Mouse (Mus musculus) mouse trophoblast stem cell (cell line): ENCODE measurements at regions not wholly inside any gene's neighbourhood (a gene's known extent, or its start where the extent isn't known, plus 50 kb on each side); places are given as distances from the start of the nearest gene placed in this dataset.

ENCODE experiments used
- in situ Hi-C, 2 experiments: fragments of 300-500 bp; cut with MseI, MboI; formaldehyde crosslinking; loops; 2 replicates in 1 of 2; 3 replicates in 1 of 2; pipeline ENCODE4 v1.15.1; 2025

GRCm38 (mm10) chr2:103848923-103849700 is 51.7 kb upstream of the Caprin1 start:
- in situ Hi-C loops: no loop called here

GRCm38 (mm10) chr2:103849766-103850530 is 52.5 kb upstream of the Caprin1 start:
- in situ Hi-C loops: no loop called here

- in situ Hi-C loops: no loop called here
Observed at GRCm38 (mm10) chr2:103850531-103850816, 53.0 kb upstream of the Caprin1 start.

- in situ Hi-C loops: no loop called here
Observed at GRCm38 (mm10) chr2:103851171-103851570, 53.7 kb upstream of the Caprin1 start.

- in situ Hi-C loops: loop anchor here in 1 of 2 experiments (10.0 kb wide), 2 partner anchors 116 to 296 kb away; partner anchors contain the start of gene Abtb2
Observed at GRCm38 (mm10) chr2:103861226-103861625, 63.8 kb upstream of the Caprin1 start.

- in situ Hi-C loops: loop anchor here in 1 of 2 experiments (10.0 kb wide), 2 partner anchors 119 to 299 kb away; partner anchors contain the start of gene Abtb2
Observed at GRCm38 (mm10) chr2:103864254-103864653, 66.8 kb upstream of the Caprin1 start.

GRCm38 (mm10) chr2:103865319-103866171 is 68.1 kb upstream of the Caprin1 start:
- in situ Hi-C loops: loop anchor here (5.0 to 10.0 kb wide), 3 partner anchors 121 to 301 kb away; partner anchors contain the start of gene Abtb2 (in 2 of the 2)

- in situ Hi-C loops: loop anchor here (5.0 to 10.0 kb wide), 3 partner anchors 123 to 303 kb away; partner anchors contain the start of gene Abtb2 (in 2 of the 2)
Observed at GRCm38 (mm10) chr2:103867241-103867957, 70.0 kb upstream of the Caprin1 start.

GRCm38 (mm10) chr2:103867958-103868330 is 70.5 kb upstream of the Caprin1 start:
- in situ Hi-C loops: loop anchor here (5.0 to 10.0 kb wide), 3 partner anchors 123 to 303 kb away; partner anchors contain the start of gene Abtb2 (in 2 of the 2)

- in situ Hi-C loops: loop anchor here (5.0 to 10.0 kb wide), 3 partner anchors 124 to 304 kb away; partner anchors contain the start of gene Abtb2 (in 2 of the 2)
Observed at GRCm38 (mm10) chr2:103868655-103869054, 71.2 kb upstream of the Caprin1 start.

GRCm38 (mm10) chr2:103871522-103872276 is 74.2 kb upstream of the Caprin1 start:
- in situ Hi-C loops: loop anchor here (5.0 kb wide), 1 partner anchor 111 kb away; no protein-coding TSS in a partner anchor

GRCm38 (mm10) chr2:103872277-103872636 is 74.8 kb upstream of the Caprin1 start:
- in situ Hi-C loops: loop anchor here (5.0 kb wide), 1 partner anchor 110 kb away; no protein-coding TSS in a partner anchor

- in situ Hi-C loops: loop anchor here (5.0 kb wide), 1 partner anchor 109 kb away; no protein-coding TSS in a partner anchor
Observed at GRCm38 (mm10) chr2:103873381-103873780, 75.9 kb upstream of the Caprin1 start.

GRCm38 (mm10) chr2:103874466-103874865 is 77.0 kb upstream of the Caprin1 start:
- in situ Hi-C loops: loop anchor here (5.0 kb wide), 1 partner anchor 108 kb away; no protein-coding TSS in a partner anchor

- in situ Hi-C loops: no loop called here
Observed at GRCm38 (mm10) chr2:103875754-103876153, 78.3 kb upstream of the Caprin1 start.

- in situ Hi-C loops: no loop called here
Observed at GRCm38 (mm10) chr2:103876236-103876635, 78.8 kb upstream of the Caprin1 start.

GRCm38 (mm10) chr2:103881026-103881763 is 76.6 kb upstream of the Lmo2 start:
- in situ Hi-C loops: no loop called here

- in situ Hi-C loops: no loop called here
Observed at GRCm38 (mm10) chr2:103884926-103885325, 72.9 kb upstream of the Lmo2 start.

- in situ Hi-C loops: no loop called here
Observed at GRCm38 (mm10) chr2:103888023-103888422, 69.8 kb upstream of the Lmo2 start.
